Mouse (Mus musculus) midbrain, embryonic 10.5 days (tissue): ENCODE results near the gene Ptprs. TPM values are rescaled to one million over a fixed set of nuclear protein-coding genes. Genes with fewer than 3 reads are reported as not detected.

Experiments used
- DNase-seq: peaks from one replicate; pipeline ENCODE4 v3.0.0-alpha.2; 2017; ENCODE audit warnings: low spot score
- H3K27ac ChIP-seq: fragments of 300-500 bp; sonication (generic); replicated peaks from 2 replicates; pipeline ENCODE4 v1.5.1; 2016; ENCODE audit warnings: mild to moderate bottlenecking
- H3K27me3 ChIP-seq: fragments of 300-500 bp; sonication (generic); 2 replicates; pipeline ENCODE4 v1.6.1; 2016; ENCODE audit warnings: low read depth, mild to moderate bottlenecking; ENCODE audit not compliant: poor library complexity, severe bottlenecking
- H3K36me3 ChIP-seq: fragments of 300-500 bp; sonication (generic); 2 replicates; pipeline ENCODE4 v1.6.1; 2016; ENCODE audit warnings: mild to moderate bottlenecking, moderate library complexity
- H3K4me1 ChIP-seq: fragments of 300-500 bp; sonication (generic); 2 replicates; pipeline ENCODE4 v1.6.1; 2016
- H3K4me3 ChIP-seq: fragments of 300-500 bp; sonication (generic); 2 replicates; pipeline ENCODE4 v1.5.1; 2016; ENCODE audit warnings: mild to moderate bottlenecking, moderate library complexity
- H3K9me3 ChIP-seq: fragments of 300-500 bp; sonication (generic); replicated peaks from 2 replicates; pipeline ENCODE4 v1.6.1; 2016; ENCODE audit warnings: mild to moderate bottlenecking
- WGBS: fragments of 180-500 bp; shearing (Covaris S2); methylation state at CpG from one replicate; pipeline ENCODE4 v1.1.7; 2016; 5-methylcytosine and 5-hydroxymethylcytosine counted together
- polyA plus RNA-seq: library from polyadenylated mRNA; unstranded; fragments of >200 nt; fragmentation: Nextera tagmentation; extraction: Ambion mirVana; gene quantifications from 2 replicates; pipeline ENCODE4 v1.2.1, GENCODE M21; 2016

The Ptprs gene
- polyA plus RNA-seq, 1 experiment from 2014 or later: 89.7 TPM

- under 1% methylated on average over 77 of the region's 77 CpGs for WGBS
- DNase-seq: peak; percentile 100
- Histone ChIP-seq H3K36me3 (peaks cover 39% of the 10 kb centered on the region), H3K4me3 (peak overlapping the region; percentile 75), H3K27ac (peak overlapping the region; percentile 93), H3K4me1 (peaks cover 83% of the 10 kb centered on the region), H3K27me3 (no peaks in the 10 kb centered on the region), H3K9me3 (no peaks in the 10 kb centered on the region)
These were observed 14.2 kb downstream of the Ptprs start for GRCm38 (mm10) chr17:56461771-56462743.

DNA sequence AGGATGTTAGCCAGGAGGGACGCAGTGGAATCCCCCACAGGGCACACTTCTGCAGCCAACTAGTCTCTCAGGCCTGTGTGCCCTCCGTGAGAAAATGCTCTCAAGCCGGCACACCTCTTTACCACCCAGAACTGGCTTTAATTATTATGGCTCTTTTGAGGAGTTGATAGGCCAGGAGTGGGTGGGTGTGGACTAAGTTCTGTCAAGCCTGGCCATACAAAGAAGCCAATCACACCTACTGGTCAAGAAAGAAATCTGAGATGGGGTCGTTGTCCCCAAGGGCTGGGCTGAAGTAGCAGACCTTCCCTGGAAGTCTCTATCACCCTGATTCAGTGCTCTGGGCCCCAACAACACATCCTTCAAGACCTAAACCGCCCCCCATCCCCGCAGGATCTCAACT lies 15.4 kb downstream of the Ptprs start:
- Histone ChIP-seq H3K36me3 (peaks cover 51% of the 10 kb centered on the region), H3K4me3 (peak overlapping the region; percentile 75), H3K27me3 (no peaks in the 10 kb centered on the region), H3K9me3 (no peaks in the 10 kb centered on the region), H3K4me1 (peaks cover 77% of the 10 kb centered on the region), H3K27ac (peak overlapping the region; percentile 93)
- DNase-seq: no peak
- WGBS: 36% methylated on average over 6 of the region's 6 CpGs

GRCm38 (mm10) chr17:56457442-56457841 lies 18.8 kb downstream of the Ptprs start:
- Histone ChIP-seq H3K4me3 (no peak overlapping the region), H3K36me3 (peaks cover 72% of the 10 kb centered on the region), H3K27ac (no peak overlapping the region), H3K9me3 (no peaks in the 10 kb centered on the region), H3K4me1 (peaks cover 75% of the 10 kb centered on the region), H3K27me3 (no peaks in the 10 kb centered on the region)
- WGBS: 93% methylated on average over 1 of the region's 1 CpGs
- DNase-seq: no peak

DNA sequence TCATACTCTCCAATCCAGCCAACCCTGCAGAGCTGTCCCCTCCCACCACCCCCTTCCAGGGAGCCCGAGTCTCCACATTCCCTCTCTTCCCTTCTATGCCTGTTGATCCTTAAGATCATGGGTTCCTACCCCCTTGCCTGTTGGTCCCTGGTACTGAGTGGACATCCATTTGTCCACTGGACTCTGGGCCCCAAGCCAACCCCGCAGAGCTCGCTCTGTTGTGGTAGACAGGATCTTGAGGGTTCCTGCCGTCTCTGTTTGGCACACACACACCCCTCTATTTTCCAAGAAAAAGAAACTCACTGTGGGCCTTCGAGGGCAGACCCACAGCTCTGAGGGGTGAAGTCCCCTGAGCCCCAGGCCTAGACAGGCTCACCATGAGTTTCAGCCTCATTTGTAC lies 19.9 kb downstream of the Ptprs start:
- DNase-seq: no peak
- Histone ChIP-seq H3K4me1 (peaks cover 66% of the 10 kb centered on the region), H3K9me3 (no peaks in the 10 kb centered on the region), H3K27me3 (no peaks in the 10 kb centered on the region), H3K4me3 (no peak overlapping the region), H3K36me3 (peaks cover 83% of the 10 kb centered on the region), H3K27ac (no peak overlapping the region)
- WGBS: 92% methylated on average over 5 of the region's 5 CpGs

GRCm38 (mm10) chr17:56453689-56454088 lies 22.6 kb downstream of the Ptprs start:
- DNase-seq: peak; percentile 48
- H3K27ac ChIP-seq: peak overlapping the region; percentile 74
- peaks cover 40% of the 10 kb centered on the region for H3K4me1 ChIP-seq
- H3K4me3 ChIP-seq: 0 out of 2 replicates have a peak overlapping the region, but pooled peaks have one; percentile 1
- WGBS: 56% methylated on average over 4 of the region's 4 CpGs
- peaks cover 100% of the 10 kb centered on the region for H3K36me3 ChIP-seq
- H3K27me3 ChIP-seq: no peaks in the 10 kb centered on the region
- H3K9me3 ChIP-seq: no peaks in the 10 kb centered on the region

DNA sequence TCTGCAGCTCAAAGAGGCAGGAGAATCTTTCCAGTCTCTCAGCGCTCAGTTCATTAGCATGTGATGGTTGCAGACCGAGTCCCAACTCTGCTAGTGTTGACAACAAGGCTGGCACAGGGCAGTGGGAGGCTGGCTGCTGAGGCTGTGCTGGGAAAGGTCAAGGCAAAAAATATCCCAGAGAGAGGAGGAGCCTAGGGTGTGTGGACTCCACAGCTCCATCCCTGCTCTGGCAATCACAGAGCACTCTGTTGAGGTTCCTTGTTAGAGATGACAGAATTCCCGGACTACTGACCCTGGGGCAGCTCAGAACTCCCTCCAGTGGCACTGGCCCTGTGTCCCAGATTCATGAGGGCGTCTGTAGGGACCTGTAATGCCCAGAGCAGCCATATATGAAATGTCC lies 23.0 kb downstream of the Ptprs start:
- Histone ChIP-seq H3K4me3 (0 out of 2 replicates have a peak overlapping the region, but pooled peaks have one; percentile 1), H3K27ac (peak overlapping the region; percentile 74), H3K27me3 (no peaks in the 10 kb centered on the region), H3K36me3 (peaks cover 100% of the 10 kb centered on the region), H3K4me1 (peaks cover 36% of the 10 kb centered on the region), H3K9me3 (no peaks in the 10 kb centered on the region)
- 74% methylated on average over 4 of the region's 4 CpGs for whole genome bisulfite sequencing
- DNase-seq: no peak

- H3K27me3 ChIP-seq: no peaks in the 10 kb centered on the region
- H3K9me3 ChIP-seq: no peaks in the 10 kb centered on the region
- peaks cover 26% of the 10 kb centered on the region for H3K4me1 ChIP-seq
- 73% methylated on average over 2 of the region's 2 CpGs for WGBS
- DNase-seq: no peak
- H3K36me3 ChIP-seq: peaks cover 96% of the 10 kb centered on the region
- H3K27ac ChIP-seq: no peak overlapping the region
- H3K4me3 ChIP-seq: no peak overlapping the region
These were observed 28.6 kb downstream of the Ptprs start for GRCm38 (mm10) chr17:56447716-56448115.

GRCm38 (mm10) chr17:56445397-56445796 lies 30.9 kb downstream of the Ptprs start:
- peak; percentile 54 for DNase-seq
- Histone ChIP-seq H3K9me3 (no peaks in the 10 kb centered on the region), H3K36me3 (peaks cover 96% of the 10 kb centered on the region), H3K4me3 (no peak overlapping the region), H3K27me3 (no peaks in the 10 kb centered on the region), H3K4me1 (peaks cover 23% of the 10 kb centered on the region), H3K27ac (no peak overlapping the region; the same call in 1 of the 2 replicates)
- 67% methylated on average over 14 of the region's 14 CpGs for WGBS

- Histone ChIP-seq H3K27ac (no peak overlapping the region), H3K4me1 (peaks cover 26% of the 10 kb centered on the region), H3K9me3 (no peaks in the 10 kb centered on the region), H3K4me3 (no peak overlapping the region), H3K27me3 (no peaks in the 10 kb centered on the region), H3K36me3 (peaks cover 96% of the 10 kb centered on the region)
- no peak for DNase-seq
- WGBS: 95% methylated on average over 3 of the region's 3 CpGs
These were observed 31.5 kb downstream of the Ptprs start for GRCm38 (mm10) chr17:56444771-56445170.

DNA sequence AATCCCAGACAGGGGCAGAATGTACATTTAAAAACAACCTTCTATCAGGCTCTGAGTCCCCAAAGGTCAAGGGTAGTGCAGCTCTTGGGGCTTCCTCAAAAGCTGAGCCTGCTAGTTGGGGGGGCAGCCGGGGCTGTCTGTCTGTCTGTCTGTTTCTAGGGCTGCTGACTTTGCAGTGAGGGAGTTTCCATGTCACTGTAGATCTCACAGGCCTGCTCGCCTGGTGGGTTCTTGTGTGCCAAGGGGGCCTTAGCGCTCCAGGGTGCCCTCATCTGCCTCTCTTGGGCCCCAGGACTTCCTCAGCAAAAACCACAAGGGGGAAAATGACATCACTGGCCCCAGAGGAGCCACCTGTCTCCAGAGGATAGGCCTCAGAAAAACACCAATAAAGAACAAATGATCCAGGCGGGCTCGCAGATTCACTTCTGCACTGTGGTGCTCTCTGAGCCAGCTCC lies 32.9 kb downstream of the Ptprs start:
- DNase-seq: no peak
- H3K36me3 ChIP-seq: peaks cover 96% of the 10 kb centered on the region
- no peak overlapping the region for H3K4me3 ChIP-seq
- H3K9me3 ChIP-seq: no peaks in the 10 kb centered on the region
- H3K27ac ChIP-seq: no peak overlapping the region
- 91% methylated on average over 5 of the region's 5 CpGs for WGBS
- H3K27me3 ChIP-seq: no peaks in the 10 kb centered on the region
- H3K4me1 ChIP-seq: peaks cover 26% of the 10 kb centered on the region

DNA sequence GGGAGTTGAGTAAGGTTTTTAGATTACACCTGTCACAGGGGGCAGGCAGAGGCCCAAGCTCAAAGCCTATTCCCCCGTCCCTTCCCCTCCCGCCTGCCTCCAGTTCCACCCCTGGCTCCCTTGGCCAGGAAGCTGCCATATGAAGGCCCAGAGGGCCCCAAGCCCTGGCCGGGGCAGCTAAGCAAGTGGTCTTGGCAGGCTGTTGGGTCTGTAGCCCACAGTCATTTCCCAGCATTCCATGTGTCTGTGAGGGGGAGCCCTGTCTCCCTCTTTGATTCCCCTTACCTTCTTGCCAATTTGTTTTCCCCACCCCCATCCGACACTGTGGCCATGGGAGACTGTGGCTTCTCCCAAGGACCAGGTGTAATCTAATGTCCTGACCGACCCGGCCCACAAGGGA lies 34.0 kb downstream of the Ptprs start:
- 86% methylated on average over 6 of the region's 6 CpGs for WGBS
- peaks cover 96% of the 10 kb centered on the region for H3K36me3 ChIP-seq
- H3K27ac ChIP-seq: no peak overlapping the region

DNA sequence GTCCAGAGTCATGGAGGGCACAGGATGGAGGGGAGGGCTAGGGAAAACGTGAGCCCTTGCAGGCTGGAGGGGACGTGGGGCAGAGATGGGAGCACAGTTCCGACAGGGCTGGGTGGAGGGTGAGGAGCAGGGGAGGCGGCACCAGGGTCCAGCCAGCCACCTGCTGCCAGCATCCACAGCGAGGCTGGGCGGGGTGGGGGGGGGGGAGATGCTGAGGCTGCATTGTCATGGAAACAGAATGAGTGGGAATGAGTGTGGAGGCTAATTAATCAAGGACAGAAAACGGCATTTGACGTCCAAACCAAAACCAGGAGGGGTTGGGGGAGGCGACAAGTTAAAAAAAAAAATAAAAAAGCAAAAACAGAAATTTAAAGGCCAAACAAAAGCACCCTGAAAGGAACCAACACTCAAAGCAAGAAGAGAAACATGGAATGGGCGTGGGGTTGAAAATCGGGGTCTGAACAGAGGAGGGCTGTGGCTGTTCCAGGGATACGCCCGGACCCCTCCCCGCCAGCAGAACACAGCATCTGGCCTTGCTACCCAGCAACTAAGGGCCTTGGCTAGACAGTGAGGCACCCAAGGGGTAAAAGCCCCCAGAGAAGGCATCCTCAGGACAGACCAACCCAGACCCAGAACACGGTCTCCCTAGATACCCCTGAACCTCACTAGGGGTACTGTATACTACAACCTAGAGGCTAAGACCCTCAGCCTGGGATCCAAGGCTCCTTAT lies 36.4 kb downstream of the Ptprs start:
- H3K4me3 ChIP-seq: no peak overlapping the region
- H3K36me3 ChIP-seq: peaks cover 100% of the 10 kb centered on the region
- H3K4me1 ChIP-seq: peaks cover 4% of the 10 kb centered on the region; the same call in 1 of the 2 replicates
- no peak for DNase-seq
- H3K9me3 ChIP-seq: peaks cover 15% of the 10 kb centered on the region
- no peaks in the 10 kb centered on the region for H3K27me3 ChIP-seq
- WGBS: 80% methylated on average over 15 of the region's 15 CpGs
- 0 out of 2 replicates have a peak overlapping the region, but pooled peaks have one; percentile 38 for H3K27ac ChIP-seq

More for the DNA sequence above, 34.0 kb downstream of the Ptprs start:
- DNase-seq: no peak
- Histone ChIP-seq H3K27me3 (no peaks in the 10 kb centered on the region), H3K9me3 (peaks cover 6% of the 10 kb centered on the region), H3K4me3 (no peak overlapping the region), H3K4me1 (peaks cover 26% of the 10 kb centered on the region)
